Mouse (Mus musculus) kidney, embryonic 15.5 days (tissue): ENCODE results near the gene Slc34a3. TPM values are rescaled to one million over a fixed set of nuclear protein-coding genes. Genes with fewer than 3 reads are reported as not detected.

Experiments
- ATAC-seq: fragments of 200-750 bp; cut with Nextera tagmentation; replicated peaks from 2 replicates; pipeline ENCODE4 v1.8.0; 2017; ENCODE audit warnings: moderate TSS enrichment; ENCODE audit not compliant: low FRiP score
- H3K27ac ChIP-seq: fragments of 300-500 bp; sonication (generic); 2 replicates; pipeline ENCODE4 v1.5.1; 2015; ENCODE audit warnings: mild to moderate bottlenecking, inconsistent platforms
- H3K27me3 ChIP-seq: fragments of 300-500 bp; sonication (generic); 2 replicates; pipeline ENCODE4 v1.6.1; 2015; ENCODE audit warnings: inconsistent platforms
- H3K36me3 ChIP-seq: fragments of 300-500 bp; sonication (generic); 2 replicates; pipeline ENCODE4 v1.6.1; 2015; ENCODE audit warnings: inconsistent platforms
- H3K4me1 ChIP-seq: fragments of 300-500 bp; sonication (generic); 2 replicates; pipeline ENCODE4 v1.6.1; 2015; ENCODE audit warnings: inconsistent platforms
- H3K4me2 ChIP-seq: fragments of 300-500 bp; sonication (generic); 2 replicates; pipeline ENCODE4 v1.6.1; 2015; ENCODE audit warnings: moderate library complexity, mild to moderate bottlenecking, inconsistent platforms
- H3K4me3 ChIP-seq: fragments of 300-500 bp; sonication (generic); replicated peaks from 2 replicates; pipeline ENCODE4 v1.5.1; 2015; ENCODE audit warnings: mild to moderate bottlenecking, inconsistent platforms
- H3K9ac ChIP-seq: fragments of 300-500 bp; sonication (generic); 2 replicates; pipeline ENCODE4 v1.6.1; 2015; ENCODE audit warnings: mild to moderate bottlenecking, inconsistent platforms
- H3K9me3 ChIP-seq: fragments of 300-500 bp; sonication (generic); replicated peaks from 2 replicates; pipeline ENCODE4 v1.6.1; 2016; ENCODE audit warnings: inconsistent platforms
- WGBS: fragments of 180-500 bp; shearing (Covaris S2); methylation state at CpG from one replicate; pipeline ENCODE4 v1.1.7; 2015; ENCODE audit warnings: mixed read lengths; 5-methylcytosine and 5-hydroxymethylcytosine counted together
- polyA plus RNA-seq: library from polyadenylated mRNA; unstranded; fragments of >200 nt; fragmentation: Nextera tagmentation; extraction: Ambion mirVana; gene quantifications from 2 replicates; pipeline ENCODE4 v1.2.1, GENCODE M21; 2015

Slc34a3 gene
- polyA plus RNA-seq, 1 experiment from 2014 or later = 0.78 TPM

GRCm38 (mm10) chr2:25230581-25230980 lies 3.6 kb downstream of the Slc34a3 start:
- Histone ChIP-seq H3K4me3 (no peak overlapping the region), H3K27me3 (no peaks in the 10 kb centered on the region), H3K4me2 (no peak overlapping the region), H3K27ac (no peak overlapping the region), H3K36me3 (no peaks in the 10 kb centered on the region), H3K4me1 (peaks cover 15% of the 10 kb centered on the region), H3K9me3 (no peaks in the 10 kb centered on the region), H3K9ac (no peak overlapping the region)
- 80% methylated on average over 7 of the region's 7 CpGs for whole genome bisulfite sequencing
- no peak for ATAC-seq

GRCm38 (mm10) chr2:25229582-25229981 lies 4.6 kb downstream of the Slc34a3 start:
- H3K4me2 ChIP-seq = no peak overlapping the region
- no peak overlapping the region for H3K4me3 ChIP-seq
- H3K27me3 ChIP-seq = no peaks in the 10 kb centered on the region
- no peaks in the 10 kb centered on the region for H3K36me3 ChIP-seq
- ATAC-seq = no peak
- no peaks in the 10 kb centered on the region for H3K9me3 ChIP-seq
- H3K27ac ChIP-seq = no peak overlapping the region
- H3K9ac ChIP-seq = no peak overlapping the region
- WGBS = 78% methylated on average over 5 of the region's 5 CpGs
- peaks cover 18% of the 10 kb centered on the region for H3K4me1 ChIP-seq

GRCm38 (mm10) chr2:25228995-25229530 lies 5.1 kb downstream of the Slc34a3 start:
- Histone ChIP-seq H3K4me2 (peak overlapping the region; percentile 55), H3K4me1 (peaks cover 16% of the 10 kb centered on the region), H3K36me3 (no peaks in the 10 kb centered on the region), H3K27me3 (no peaks in the 10 kb centered on the region), H3K27ac (no peak overlapping the region), H3K9ac (no peak overlapping the region), H3K9me3 (no peaks in the 10 kb centered on the region), H3K4me3 (0 out of 2 replicates have a peak overlapping the region, but pooled peaks have one; percentile 31)
- 69% methylated on average over 6 of the region's 6 CpGs for WGBS
- no peak for ATAC-seq

- Histone ChIP-seq H3K4me3 (peak overlapping the region; percentile 31), H3K4me1 (peaks cover 18% of the 10 kb centered on the region), H3K27ac (peak overlapping the region; percentile 85), H3K4me2 (peak overlapping the region; percentile 55), H3K36me3 (no peaks in the 10 kb centered on the region), H3K27me3 (no peaks in the 10 kb centered on the region), H3K9me3 (no peaks in the 10 kb centered on the region), H3K9ac (0 out of 2 replicates have a peak overlapping the region, but pooled peaks have one; percentile 21)
- ATAC-seq = peak; percentile 24
- 2% methylated on average over 7 of the region's 7 CpGs for WGBS
Measured at GRCm38 (mm10) chr2:25228431-25228889, 5.7 kb downstream of the Slc34a3 start.

GRCm38 (mm10) chr2:25227406-25227805 lies 6.8 kb downstream of the Slc34a3 start:
- ATAC-seq = no peak
- no peaks in the 10 kb centered on the region for H3K9me3 ChIP-seq
- H3K36me3 ChIP-seq = no peaks in the 10 kb centered on the region
- H3K4me1 ChIP-seq = peaks cover 25% of the 10 kb centered on the region
- H3K27ac ChIP-seq = 0 out of 2 replicates have a peak overlapping the region, but pooled peaks have one; percentile 85
- H3K4me3 ChIP-seq = no peak overlapping the region
- H3K4me2 ChIP-seq = no peak overlapping the region
- no peak overlapping the region for H3K9ac ChIP-seq
- WGBS = 90% methylated on average over 4 of the region's 4 CpGs
- no peaks in the 10 kb centered on the region for H3K27me3 ChIP-seq

GRCm38 (mm10) chr2:25226864-25227263 lies 7.3 kb downstream of the Slc34a3 start:
- ATAC-seq = no peak
- H3K9me3 ChIP-seq = no peaks in the 10 kb centered on the region
- H3K9ac ChIP-seq = no peak overlapping the region
- no peak overlapping the region for H3K4me3 ChIP-seq
- H3K36me3 ChIP-seq = peaks cover 5% of the 10 kb centered on the region
- H3K4me2 ChIP-seq = no peak overlapping the region
- H3K27me3 ChIP-seq = no peaks in the 10 kb centered on the region
- H3K4me1 ChIP-seq = peaks cover 25% of the 10 kb centered on the region
- no peak overlapping the region for H3K27ac ChIP-seq
- 85% methylated on average over 5 of the region's 5 CpGs for WGBS

GRCm38 (mm10) chr2:25225811-25226379 lies 8.3 kb downstream of the Slc34a3 start:
- Histone ChIP-seq H3K9ac (peak overlapping the region; percentile 55; the same call in 1 of the 2 replicates), H3K4me1 (peaks cover 25% of the 10 kb centered on the region), H3K4me3 (peak overlapping the region; percentile 72), H3K9me3 (no peaks in the 10 kb centered on the region), H3K4me2 (peak overlapping the region; percentile 60), H3K27ac (peak overlapping the region; percentile 99), H3K27me3 (no peaks in the 10 kb centered on the region), H3K36me3 (peaks cover 13% of the 10 kb centered on the region)
- WGBS = 80% methylated on average over 8 of the region's 8 CpGs
- no peak for ATAC-seq

GRCm38 (mm10) chr2:25224766-25225752 lies 9.1 kb downstream of the Slc34a3 start:
- peak; percentile 96 for ATAC-seq
- Histone ChIP-seq H3K4me1 (peaks cover 25% of the 10 kb centered on the region), H3K9ac (peak overlapping the region; percentile 55), H3K27me3 (no peaks in the 10 kb centered on the region), H3K4me2 (peak overlapping the region; percentile 60), H3K36me3 (peaks cover 13% of the 10 kb centered on the region), H3K27ac (peak overlapping the region; percentile 99), H3K9me3 (no peaks in the 10 kb centered on the region), H3K4me3 (peak overlapping the region; percentile 72)
- 1% methylated on average over 40 of the region's 41 CpGs for WGBS

GRCm38 (mm10) chr2:25224492-25224765 lies 9.7 kb downstream of the Slc34a3 start, which contains the start of gene Tubb4b:
TSS of gene Tubb4b (minus strand) at chr2:25224702.
- Histone ChIP-seq H3K27ac (peak within 1 kb of the TSS; percentile 99), H3K4me1 (peaks cover 25% of the 10 kb centered on the region), H3K9me3 (no peaks in the 10 kb centered on the region), H3K27me3 (no peaks in the 10 kb centered on the region), H3K36me3 (peaks cover 13% of the 10 kb centered on the region), H3K4me3 (peak within 1 kb of the TSS; percentile 72), H3K9ac (peak within 1 kb of the TSS; percentile 87), H3K4me2 (peak within 1 kb of the TSS; percentile 88)
- no peak for ATAC-seq
- under 1% methylated on average over 17 of the region's 17 CpGs for WGBS

- WGBS = 1% methylated on average over 53 of the region's 53 CpGs
Measured at GRCm38 (mm10) chr2:25223681-25224491, 10.3 kb downstream of the Slc34a3 start.

GRCm38 (mm10) chr2:25221331-25221772 lies 12.8 kb downstream of the Slc34a3 start:
- Histone ChIP-seq H3K9ac (no peak overlapping the region), H3K4me1 (peaks cover 18% of the 10 kb centered on the region), H3K9me3 (no peaks in the 10 kb centered on the region), H3K4me3 (no peak overlapping the region), H3K36me3 (peaks cover 13% of the 10 kb centered on the region), H3K27ac (no peak overlapping the region), H3K27me3 (no peaks in the 10 kb centered on the region), H3K4me2 (no peak overlapping the region)
- ATAC-seq = no peak
- 77% methylated on average over 5 of the region's 5 CpGs for WGBS

More at GRCm38 (mm10) chr2:25223681-25224491, 10.3 kb downstream of the Slc34a3 start:
- Histone ChIP-seq H3K4me1 (peaks cover 24% of the 10 kb centered on the region), H3K9me3 (no peaks in the 10 kb centered on the region), H3K36me3 (peaks cover 13% of the 10 kb centered on the region), H3K4me3 (peak overlapping the region; percentile 72), H3K4me2 (peak overlapping the region; percentile 88), H3K27ac (peak overlapping the region; percentile 97), H3K27me3 (no peaks in the 10 kb centered on the region), H3K9ac (peak overlapping the region; percentile 87)
- peak; percentile 52 for ATAC-seq
